Mouse (Mus musculus) natural killer cell, adult 2 months (primary cell): Measurements from ENCODE around the gene Hnrnpl.

ENCODE experiments used
- DNase-seq, 2 experiments: peaks; one replicate each; pipeline ENCODE4 v3.0.0; 2022; ENCODE audit warnings: low spot score in 2 of 2

The Hnrnpl gene

DNA sequence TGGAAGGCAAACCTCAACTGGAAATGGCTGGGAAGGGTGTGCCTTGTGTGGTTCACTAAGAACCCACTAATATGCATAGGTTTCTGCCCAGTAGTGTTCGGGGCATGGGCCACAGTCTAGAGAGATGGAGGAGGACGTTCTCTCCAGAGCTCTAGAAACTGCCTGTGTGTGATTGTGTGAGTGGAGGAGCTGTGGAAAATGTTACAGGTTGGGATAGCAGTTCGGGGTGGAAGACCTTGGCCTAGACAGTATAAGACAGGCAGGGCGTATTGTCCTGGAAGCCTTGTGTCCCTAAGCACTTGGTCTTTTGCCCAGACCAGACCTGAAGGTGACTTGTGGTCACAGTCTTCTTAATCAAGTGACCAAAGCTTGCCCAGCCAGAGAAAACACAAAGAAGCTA, 4.1 kb downstream of the Hnrnpl start:
- no peak for DNase-seq

DNA sequence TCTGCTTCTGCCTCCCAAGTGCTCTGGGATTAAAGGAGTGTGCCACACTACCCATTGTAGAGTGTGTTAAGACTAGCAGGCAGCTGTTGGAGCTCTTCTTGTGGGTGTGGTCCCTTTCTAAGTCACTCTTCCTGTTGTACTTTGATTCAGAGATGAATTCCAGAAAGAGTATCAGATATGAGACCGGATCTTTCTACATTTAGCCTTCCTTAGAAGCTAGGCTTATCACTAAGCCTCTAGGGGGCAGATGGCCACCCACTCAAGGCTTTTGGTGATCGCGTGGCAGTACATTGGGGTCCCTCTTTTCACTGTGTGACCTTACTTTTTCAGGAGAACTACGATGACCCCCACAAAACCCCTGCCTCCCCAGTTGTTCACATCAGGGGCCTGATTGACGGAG, 4.6 kb downstream of the Hnrnpl start:
- no peak for DNase-seq

DNA sequence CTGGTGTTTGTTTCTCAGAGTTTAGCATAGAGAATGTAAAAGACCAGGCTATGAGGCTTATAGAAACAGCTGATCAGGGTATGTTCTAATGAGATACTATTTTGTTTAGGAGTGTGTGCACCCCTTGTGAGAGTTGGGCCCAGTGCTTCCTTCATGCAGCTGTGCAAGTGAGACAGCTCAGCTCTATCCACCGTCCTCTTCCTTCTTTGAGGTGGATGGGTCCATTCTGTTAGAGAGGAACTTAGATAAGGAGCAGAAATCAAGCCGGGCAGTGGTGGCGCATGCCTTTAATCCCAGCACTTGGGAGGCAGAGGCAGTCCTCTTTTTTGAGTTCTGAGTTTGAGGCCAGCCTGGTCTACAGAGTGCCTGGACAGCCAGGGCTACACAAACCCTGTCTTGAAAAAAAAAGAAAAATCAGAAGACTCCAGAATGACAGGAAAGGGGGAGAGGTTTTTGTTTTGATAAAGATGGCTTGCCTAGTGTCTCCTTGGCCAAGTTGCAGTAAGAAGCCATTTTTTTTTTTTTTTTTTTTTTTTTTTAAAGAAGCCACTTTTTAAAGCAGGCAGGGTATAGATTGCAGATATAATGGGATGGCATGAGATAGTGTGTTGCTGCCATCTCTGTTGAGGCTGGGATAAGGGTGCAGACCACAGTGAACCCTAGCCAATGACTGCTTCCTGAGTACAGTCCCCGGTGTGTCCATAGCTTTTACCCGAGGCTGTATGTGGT, 6.1 kb downstream of the Hnrnpl start:
- no peak for DNase-seq

DNA sequence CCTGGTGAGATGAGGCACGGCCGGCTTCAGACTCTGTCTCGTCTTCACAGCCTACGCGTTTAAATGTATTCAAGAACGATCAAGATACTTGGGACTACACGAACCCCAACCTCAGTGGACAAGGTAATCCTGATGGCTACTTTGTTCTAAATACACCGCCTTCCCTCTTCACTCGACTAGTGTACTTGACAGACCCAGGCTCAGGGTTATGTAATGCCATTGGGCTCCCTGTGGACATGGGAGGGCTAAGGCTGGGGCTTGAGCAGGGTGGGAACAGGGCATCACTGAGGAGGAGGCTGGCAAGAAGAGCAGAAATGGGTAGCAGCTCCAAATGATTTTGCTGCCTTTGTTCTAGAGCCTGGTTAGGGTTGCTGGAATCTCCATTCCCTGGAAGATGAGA, 6.9 kb downstream of the Hnrnpl start:
- no peak for DNase-seq

DNA sequence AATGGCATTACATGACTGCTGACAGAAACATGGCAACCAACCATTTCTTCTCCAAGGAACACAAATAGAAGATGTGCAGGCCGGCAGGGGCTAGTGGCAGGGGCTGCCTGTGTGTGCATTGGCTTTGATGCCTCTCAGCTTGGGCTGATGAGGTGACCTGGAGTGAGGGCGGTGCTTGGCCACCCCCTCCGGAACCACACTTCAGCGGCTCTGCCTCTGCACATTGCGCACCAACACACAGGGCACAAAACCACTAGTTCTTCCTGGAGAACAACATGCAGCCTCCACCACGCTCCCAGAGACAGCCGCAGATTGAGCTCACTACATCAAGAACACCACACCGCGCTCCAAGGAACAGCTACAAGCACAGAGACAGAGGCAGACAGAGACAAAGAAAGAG, 7.9 kb downstream of the Hnrnpl start:
- peak in 1 of 2 experiments; percentile 45 for DNase-seq

DNA sequence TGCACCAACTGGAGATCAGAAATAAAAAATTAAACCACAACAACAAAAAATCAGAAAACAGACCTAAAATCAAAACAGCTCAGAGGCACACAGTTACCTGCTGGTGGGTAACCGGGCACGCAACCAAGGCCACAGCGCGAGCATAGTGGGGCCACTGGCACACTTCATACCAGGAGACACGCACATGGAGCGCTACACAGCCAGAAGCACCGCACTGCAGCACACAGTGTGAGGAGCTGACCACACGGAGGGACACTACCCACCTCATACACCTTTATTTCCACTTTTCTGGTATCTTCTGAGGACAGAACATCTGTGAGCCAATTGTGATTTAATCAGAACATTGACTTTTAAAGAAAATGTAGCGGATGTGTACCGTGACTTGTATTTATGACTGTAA, 8.6 kb downstream of the Hnrnpl start:
- no peak for DNase-seq

DNA sequence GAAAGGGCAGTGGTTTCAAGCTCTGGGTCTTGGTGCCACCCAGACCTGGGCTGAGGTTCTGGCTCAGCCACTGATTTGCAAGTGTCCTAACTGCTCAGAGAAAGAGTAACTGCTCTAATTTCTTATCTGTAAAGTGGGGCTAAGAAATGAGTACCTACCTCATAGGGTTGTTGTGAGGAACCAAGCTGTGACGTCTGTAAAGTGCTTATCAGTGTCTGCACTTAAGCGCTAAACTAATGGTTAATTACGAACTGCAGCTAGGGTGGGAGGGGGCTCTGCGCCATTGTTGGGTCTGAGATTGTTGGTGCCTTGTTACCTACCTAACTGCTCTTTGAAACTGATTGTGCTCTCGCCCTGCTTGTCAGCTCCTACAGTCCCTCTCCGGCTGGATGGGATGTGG, 9.2 kb downstream of the Hnrnpl start:
- DNase-seq = no peak

DNA sequence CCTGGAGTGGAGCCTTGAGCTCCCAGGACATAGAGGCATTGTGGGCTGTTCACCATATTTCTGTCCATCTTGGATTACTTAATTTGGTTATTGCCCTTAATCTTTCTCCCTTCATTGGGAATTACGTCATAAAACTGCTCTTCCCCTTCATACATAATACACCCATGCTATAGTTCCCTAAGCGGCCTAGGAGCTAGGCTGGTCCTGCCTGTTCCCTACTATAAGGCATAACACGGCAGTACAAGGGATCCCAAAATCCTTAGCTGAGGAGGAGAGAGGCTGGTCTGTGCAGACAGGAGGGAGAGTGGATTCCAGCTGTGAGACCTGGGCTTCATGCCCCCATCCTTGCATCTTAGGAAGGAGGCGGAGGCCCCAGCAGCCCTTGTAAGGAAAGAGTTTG, 9.6 kb downstream of the Hnrnpl start:
- DNase-seq = no peak

DNA sequence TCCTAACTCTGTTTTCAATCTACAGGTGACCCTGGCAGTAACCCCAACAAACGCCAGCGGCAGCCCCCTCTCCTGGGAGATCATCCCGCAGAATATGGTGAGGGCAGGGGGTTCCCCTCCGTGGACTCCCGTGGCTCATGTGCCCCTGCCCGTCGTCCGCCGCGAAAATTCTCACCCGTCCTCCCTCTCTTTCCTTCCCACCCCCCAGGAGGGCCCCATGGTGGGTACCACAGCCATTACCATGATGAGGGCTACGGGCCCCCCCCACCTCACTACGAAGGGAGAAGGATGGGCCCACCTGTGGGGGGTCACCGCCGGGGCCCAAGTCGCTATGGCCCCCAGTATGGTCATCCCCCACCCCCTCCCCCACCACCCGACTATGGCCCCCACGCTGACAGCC, 10.1 kb downstream of the Hnrnpl start:
- DNase-seq = no peak

DNA sequence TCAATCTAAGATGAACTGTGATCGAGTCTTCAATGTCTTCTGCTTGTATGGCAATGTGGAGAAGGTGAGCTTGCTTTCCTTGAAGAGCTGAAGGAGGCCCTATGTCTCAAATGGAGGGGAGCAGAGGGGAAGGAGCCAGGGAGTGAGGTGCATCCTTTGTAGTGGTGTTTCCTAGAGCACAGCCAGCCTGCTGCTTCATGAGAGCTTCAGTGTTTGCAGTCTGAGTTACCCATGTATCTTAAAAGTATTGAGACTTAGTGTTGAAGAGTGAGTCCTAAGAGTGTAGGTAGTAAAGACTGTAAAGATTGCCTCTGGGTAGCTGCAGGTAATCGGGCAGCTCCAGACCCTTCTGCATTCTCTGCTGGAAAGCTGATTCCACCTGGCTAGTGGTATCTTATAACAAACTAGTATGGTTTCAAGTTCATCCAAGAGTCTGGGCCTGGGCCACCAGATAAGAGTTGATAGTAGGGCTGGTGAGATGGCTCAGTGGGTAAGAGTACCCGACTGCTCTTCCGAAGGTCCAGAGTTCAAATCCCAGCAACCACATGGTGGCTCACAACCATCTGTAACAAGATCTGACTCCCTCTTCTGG, 10.6 kb downstream of the Hnrnpl start:
- no peak for DNase-seq

DNA sequence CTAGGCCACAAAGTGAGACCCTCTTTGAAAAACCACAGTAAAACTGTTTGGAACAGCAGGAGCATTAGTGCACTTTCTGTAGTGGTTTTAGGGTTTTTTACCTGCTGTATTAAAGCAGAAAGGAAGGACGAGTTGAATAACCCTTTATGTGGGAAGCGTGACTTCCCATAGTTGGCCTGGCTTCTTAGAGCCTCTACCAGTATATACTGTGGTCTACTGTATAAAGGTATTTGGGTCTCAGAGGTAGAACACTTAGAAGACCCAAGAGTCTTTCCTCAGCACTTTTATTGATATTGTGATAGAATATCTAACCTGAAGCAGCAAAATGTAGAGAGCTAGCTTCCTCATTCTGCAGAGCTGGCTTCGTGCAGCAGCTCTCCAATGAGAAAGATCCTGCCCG, 11.2 kb downstream of the Hnrnpl start:
- DNase-seq = no peak

DNA sequence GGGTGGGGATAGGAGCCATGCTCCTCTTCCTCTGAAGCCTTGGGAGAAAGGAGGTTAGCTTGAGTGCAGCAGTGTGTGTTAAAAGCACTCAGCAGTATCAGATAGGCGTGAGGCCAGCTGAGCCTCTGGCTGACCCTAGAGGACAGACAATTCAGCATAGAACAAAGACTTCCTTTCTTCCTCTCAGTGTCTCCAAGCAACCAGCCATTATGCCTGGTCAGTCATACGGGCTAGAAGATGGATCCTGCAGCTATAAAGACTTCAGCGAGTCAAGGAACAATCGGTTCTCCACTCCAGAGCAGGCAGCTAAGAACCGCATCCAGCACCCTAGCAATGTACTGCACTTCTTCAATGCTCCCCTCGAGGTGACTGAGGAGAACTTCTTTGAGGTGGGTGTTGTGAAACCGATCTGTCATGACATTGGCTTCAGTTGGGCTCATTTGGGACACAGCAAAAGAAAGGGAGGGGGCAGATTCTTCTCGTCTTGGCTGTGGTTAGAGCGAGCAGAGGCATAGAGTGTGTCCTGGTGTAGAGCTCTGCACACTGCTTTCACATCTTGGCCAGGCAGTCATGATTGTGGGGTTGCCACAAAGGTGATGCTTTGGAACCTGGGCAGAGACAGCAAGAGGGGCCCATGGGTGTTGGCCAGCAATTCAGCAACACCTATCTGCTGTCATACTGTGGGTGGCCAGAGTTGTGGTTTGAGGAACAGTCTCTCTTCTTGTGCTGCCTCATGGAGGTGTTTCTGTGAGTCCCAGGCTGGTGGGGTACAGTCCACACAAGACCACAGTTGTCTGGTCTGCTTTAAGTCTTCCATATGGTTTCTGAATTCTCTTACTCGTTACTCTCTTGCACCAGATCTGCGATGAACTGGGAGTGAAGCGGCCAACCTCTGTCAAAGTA, 12.3 kb downstream of the Hnrnpl start:
- DNase-seq = peak; percentile 67 to 82

DNA sequence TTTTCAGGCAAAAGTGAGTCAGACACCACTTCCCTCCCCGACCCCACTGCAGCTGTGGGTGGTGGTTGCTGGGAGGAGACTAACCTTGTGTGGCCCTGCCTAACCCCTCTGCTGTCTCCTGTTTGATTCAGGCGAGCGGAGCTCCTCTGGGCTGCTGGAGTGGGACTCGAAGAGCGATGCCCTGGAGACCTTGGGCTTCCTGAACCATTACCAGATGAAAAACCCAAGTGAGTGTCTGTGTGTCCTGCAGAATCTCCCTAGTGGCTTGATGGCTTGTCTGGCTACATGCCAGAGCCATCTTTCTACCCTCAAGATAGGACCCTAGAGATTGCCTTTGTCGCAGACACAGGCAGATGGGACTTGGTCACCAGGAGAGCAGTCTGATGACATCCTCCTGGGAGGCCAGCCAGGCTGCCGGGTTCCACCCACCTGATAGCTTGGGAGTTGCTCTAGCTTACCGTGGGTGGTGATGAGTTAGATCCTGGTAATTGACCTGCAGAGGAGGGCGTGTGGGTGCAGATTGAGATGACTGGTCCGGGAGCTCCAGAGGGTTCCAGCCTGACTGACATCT, 13.0 kb downstream of the Hnrnpl start:
- no peak for DNase-seq

DNA sequence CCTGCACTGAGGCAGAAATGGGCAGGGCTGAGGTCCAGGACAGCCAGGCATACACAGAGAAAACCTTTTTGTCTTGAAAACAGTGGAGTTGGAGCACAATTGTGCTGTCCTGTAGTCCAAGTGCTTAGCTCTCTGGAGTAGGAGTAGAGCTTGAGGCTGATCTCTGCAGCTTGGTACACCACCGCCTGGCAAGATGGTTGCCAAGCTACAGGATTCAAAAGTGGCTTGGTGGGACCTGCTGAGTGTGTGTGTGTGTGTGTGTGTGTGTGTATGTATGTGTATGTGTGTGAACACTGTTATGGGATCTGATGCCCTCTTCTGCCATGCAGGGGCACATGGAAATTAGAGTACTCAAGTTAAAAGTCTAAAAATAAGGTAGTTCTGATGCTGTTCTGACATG, 14.2 kb downstream of the Hnrnpl start:
- DNase-seq = no peak

DNA sequence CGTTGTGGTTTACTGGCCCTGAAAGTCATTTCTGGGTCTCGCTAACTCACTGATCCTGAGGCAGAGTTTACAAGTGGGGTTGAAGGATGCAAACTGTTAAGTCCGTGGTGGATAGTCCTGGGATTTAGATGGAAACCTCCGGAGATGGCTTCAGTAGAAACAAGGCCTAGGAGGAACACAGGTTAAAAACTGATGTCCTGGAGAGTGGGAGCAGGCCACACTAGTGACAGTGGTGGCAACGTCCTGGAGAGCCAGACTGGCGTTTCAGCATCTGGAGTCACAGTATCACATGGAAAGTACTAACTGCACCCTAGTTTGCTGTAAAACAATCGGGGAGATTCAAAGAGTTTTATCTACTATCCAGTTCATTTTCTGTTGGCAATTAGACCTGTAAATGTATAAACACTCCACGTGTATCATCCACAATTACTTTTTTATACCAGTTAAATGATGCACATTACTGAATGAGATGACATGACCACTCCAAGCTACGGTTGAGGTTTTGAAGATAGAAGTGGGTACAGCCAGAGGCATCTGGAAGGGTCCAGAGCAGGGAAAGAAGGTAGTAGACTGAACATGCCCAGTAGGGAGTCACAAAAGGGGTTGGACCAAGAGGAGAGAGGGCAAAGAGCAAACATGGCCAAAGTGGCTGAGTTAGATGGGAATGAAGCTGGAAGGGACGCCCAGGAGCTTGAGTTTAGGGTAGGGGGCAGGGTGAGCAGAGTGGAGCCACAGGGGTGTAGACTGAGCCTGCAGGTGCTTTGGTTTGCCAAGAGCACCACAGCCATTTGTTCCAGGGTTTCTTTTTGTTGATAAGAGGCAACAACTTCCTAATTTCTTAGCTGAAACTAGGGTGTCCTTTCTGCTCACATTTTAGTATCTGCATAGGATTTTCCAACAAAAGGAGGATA, 14.9 kb downstream of the Hnrnpl start:
- no peak for DNase-seq

DNA sequence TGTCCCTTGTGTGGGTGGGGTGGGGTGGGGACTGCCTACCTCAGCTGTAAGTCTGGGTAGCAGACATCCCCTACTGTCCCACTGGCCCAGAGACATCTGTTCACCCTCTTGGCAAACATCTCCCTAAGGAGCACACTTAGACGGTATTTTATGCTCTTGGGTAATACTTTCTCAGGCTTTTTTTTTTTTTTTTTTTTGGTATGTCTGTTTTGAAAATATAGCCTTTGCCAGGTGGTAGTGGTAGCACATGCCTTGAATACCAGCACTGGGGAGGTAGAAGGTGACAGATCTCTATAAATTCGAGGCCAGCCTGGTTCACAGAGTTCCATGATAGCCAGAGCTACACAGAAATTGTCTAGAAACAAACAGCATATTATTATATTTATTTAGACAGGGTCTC, 15.6 kb downstream of the Hnrnpl start:
- DNase-seq = no peak

DNA sequence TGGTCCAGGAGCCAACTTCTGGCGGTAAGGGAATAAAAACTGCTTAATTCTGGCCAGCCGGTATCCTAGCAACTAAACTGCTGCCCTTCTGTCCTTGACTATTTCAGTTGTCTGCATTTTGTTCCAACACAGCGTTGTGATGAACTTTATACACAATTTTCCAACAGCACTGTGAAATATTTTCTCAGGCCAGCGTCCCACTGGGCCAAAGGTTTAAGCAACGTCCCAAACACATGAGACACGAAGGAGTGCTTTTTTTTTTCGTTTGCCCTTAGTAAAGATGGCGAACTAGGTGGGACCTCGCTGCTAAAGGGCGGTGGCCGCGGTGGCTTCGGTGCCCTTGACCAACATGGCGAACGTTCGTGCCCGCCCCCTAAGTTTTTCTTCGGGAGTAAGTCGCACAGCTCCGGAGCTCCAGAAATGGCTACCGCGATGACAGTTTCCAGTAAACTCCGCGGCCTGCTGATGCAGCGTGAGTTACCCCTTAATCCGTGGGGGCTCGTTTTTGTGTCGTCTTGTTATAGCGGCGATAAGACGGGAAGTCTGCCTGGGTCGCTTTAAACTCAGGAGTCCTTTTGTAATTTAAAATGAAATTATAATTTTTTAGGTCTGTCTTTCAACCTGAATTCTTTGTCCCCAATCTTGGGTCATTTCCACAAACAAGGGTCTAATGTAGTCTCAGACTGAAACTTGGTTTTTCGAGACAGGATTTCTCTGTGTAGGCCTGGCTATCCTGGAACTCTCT, 16.8 kb downstream of the Hnrnpl start, which contains the start of gene Ech1:
Gene Ech1 (plus strand): TSS at position 277 of the 745 bp plus-strand sequence.
- peak; percentile 76 to 84 for DNase-seq

DNA sequence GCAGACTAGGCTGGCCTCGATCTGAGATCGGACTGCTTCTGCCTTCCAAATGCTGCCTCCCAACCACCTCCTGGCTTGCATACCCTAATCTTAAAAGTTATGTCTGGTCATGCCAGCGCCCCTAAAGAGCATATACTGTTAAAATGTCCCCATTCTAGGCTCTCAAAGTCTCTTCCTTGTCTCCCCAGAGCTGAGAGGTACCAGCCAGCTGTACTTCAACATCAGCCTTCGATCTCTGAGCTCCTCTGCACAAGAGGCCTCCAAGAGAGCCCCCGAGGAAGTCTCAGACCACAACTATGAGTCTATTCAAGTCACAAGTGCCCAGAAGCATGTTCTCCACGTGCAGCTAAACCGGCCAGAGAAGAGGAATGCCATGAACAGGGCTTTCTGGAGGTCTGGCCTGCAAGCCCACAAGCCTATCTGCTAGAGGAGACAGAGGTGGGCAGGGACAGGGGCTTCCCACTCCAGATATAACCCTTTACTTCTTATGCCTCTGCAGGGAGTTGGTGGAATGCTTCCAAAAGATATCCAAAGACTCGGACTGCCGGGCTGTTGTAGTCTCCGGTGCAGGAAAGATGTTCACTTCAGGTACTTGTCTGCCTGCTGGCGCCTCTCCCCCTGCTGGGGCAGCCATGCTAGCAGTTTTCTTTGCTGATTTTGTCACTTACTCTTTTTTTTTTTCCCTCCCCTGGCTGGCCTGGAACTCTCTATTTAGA, 17.5 kb downstream of the Hnrnpl start:
- no peak for DNase-seq

DNA sequence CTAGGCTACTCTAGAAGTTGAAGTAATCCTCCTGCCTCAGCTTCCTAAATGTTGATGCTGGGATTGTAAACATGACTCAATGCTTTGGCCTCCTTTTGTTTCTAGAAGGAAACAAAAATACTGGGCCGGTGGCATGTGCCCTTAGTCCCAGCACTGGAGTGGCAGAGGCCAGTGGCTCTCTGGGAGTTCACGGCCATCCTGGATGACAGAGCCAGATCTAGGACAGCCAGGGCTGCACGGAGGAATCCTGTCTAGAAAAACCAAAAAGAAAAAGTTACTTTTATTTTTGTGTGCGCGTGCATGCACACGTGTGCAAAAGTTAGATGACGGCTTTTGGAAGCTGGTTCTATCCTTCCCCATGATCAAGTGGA, 18.0 kb downstream of the Hnrnpl start:
- no peak for DNase-seq

DNA sequence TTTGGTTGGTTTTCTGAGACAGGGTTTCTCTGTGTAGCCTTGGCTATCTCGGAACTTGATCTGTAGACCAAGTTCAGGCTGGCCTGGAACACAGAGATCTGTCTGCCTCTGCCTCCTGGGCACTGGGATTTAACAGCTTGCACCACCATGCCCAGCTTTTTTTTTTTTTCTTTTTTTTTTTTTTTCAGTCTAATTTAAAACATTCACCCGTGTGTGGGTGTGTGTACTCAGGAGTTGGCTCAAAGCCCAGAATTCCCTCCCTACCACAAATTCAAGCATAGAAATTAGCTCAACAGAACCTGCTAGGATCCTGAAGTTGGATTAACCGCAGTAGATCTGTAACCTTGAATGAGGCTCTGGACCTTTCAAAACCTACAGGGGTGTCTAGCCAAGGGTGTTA, 19.0 kb downstream of the Hnrnpl start:
- DNase-seq = no peak
